Mouse (Mus musculus) cerebellum, adult 2 months (tissue): Measurements from ENCODE around the gene Ccdc137. TPM values are rescaled to one million over a fixed set of nuclear protein-coding genes. Genes with fewer than 3 reads are reported as not detected.
A peak's percentile ranks its signal among the peaks of the same experiment; 100 is the strongest.

ENCODE experiments used
- DNase-seq, 2 experiments: peaks; one replicate each; pipeline ENCODE4 v3.0.0; 2021
- H3K27ac ChIP-seq: fragments of 200-500 bp; 2 replicates; pipeline ENCODE4 v1.5.1; 2012; ENCODE audit warnings: low read length, control low read depth, inconsistent platforms; ENCODE audit not compliant: insufficient read depth
- H3K27me3 ChIP-seq: fragments of 200-500 bp; 2 replicates; pipeline ENCODE4 v1.6.1; 2012; ENCODE audit warnings: inconsistent platforms, mild to moderate bottlenecking, low read length, moderate library complexity; ENCODE audit not compliant: control insufficient read depth, insufficient read depth
- H3K4me1 ChIP-seq: fragments of 200-500 bp; 2 replicates; pipeline ENCODE4 v1.6.1; 2011; ENCODE audit warnings: low read length; ENCODE audit not compliant: control insufficient read depth, insufficient read depth
- H3K4me3 ChIP-seq: fragments of 200-500 bp; replicated peaks from 2 replicates; pipeline ENCODE3; 2011; ENCODE audit warnings: mild to moderate bottlenecking, low read depth, low read length, control low read depth; ENCODE audit not compliant: insufficient read depth
- CTCF ChIP-seq: fragments of 200-500 bp; IDR thresholded peaks from 2 replicates; pipeline ENCODE4 v1.5.1; 2011; ENCODE audit warnings: low read depth, mild to moderate bottlenecking, control low read depth, low read length, moderate library complexity, borderline replicate concordance; ENCODE audit not compliant: insufficient read depth
- POLR2A ChIP-seq: fragments of 200-500 bp; IDR thresholded peaks from 2 replicates; pipeline ENCODE4 v1.6.1; 2011; ENCODE audit warnings: low read length, control low read depth, borderline replicate concordance; ENCODE audit not compliant: insufficient read depth
- WGBS: fragments of 180-500 bp; shearing (Covaris S2); methylation state at CpG from one replicate; pipeline ENCODE4 v1.1.7; 2018; 5-methylcytosine and 5-hydroxymethylcytosine counted together
- polyA plus RNA-seq: library from polyadenylated mRNA; depleted of rRNA; stranded (reverse); fragments of >200 nt; gene quantifications from 2 replicates; pipeline ENCODE4 v1.2.3, GENCODE M21; 2012

The Ccdc137 gene
- polyA plus RNA-seq, 1 experiment = 27.3 TPM

GRCm38 (mm10) chr11:120497436-120497835, 39.5 kb downstream of the Ccdc137 start:
- H3K27ac ChIP-seq = no peak overlapping the region
- H3K4me3 ChIP-seq = no peak overlapping the region
- WGBS = 88% methylated on average over 3 of the region's 3 CpGs
- TF ChIP-seq POLR2A = no peak
- TF ChIP-seq CTCF = no peak
- H3K27me3 ChIP-seq = no peaks in the 10 kb centered on the region
- DNase-seq = no peak
- H3K4me1 ChIP-seq = no peaks in the 10 kb centered on the region; the same call in 1 of the 2 replicates

- no peak for TF ChIP-seq POLR2A
- TF ChIP-seq CTCF = no peak
- Histone ChIP-seq H3K27ac (no peak overlapping the region), H3K4me1 (no peaks in the 10 kb centered on the region), H3K27me3 (no peaks in the 10 kb centered on the region), H3K4me3 (no peak overlapping the region)
- WGBS = 88% methylated on average over 12 of the region's 12 CpGs
- DNase-seq = no peak
Measured at GRCm38 (mm10) chr11:120498226-120498625, 40.3 kb downstream of the Ccdc137 start.

GRCm38 (mm10) chr11:120498891-120499290, 41.0 kb downstream of the Ccdc137 start:
- 84% methylated on average over 5 of the region's 5 CpGs for WGBS
- no peak overlapping the region for H3K4me3 ChIP-seq
- DNase-seq = no peak
- H3K27me3 ChIP-seq = no peaks in the 10 kb centered on the region
- no peak overlapping the region for H3K27ac ChIP-seq
- H3K4me1 ChIP-seq = no peaks in the 10 kb centered on the region
- TF ChIP-seq POLR2A (no peak), CTCF (no peak)

- 82% methylated on average over 6 of the region's 6 CpGs for WGBS
- DNase-seq = no peak
- no peaks in the 10 kb centered on the region for H3K27me3 ChIP-seq
- no peak overlapping the region for H3K27ac ChIP-seq
- H3K4me1 ChIP-seq = no peaks in the 10 kb centered on the region
- H3K4me3 ChIP-seq = no peak overlapping the region
- TF ChIP-seq POLR2A = no peak
- TF ChIP-seq CTCF = no peak
Measured at GRCm38 (mm10) chr11:120499894-120500293, 42.0 kb downstream of the Ccdc137 start.

GRCm38 (mm10) chr11:120500357-120500756, 42.4 kb downstream of the Ccdc137 start:
- TF ChIP-seq CTCF (no peak), POLR2A (no peak)
- no peak for DNase-seq
- Histone ChIP-seq H3K4me3 (no peak overlapping the region), H3K27ac (no peak overlapping the region), H3K4me1 (no peaks in the 10 kb centered on the region), H3K27me3 (no peaks in the 10 kb centered on the region)
- 13% methylated on average over 3 of the region's 3 CpGs for WGBS

GRCm38 (mm10) chr11:120501018-120501417, 43.1 kb downstream of the Ccdc137 start:
- 52% methylated on average over 6 of the region's 6 CpGs for WGBS
- DNase-seq = no peak
- Histone ChIP-seq H3K27me3 (no peaks in the 10 kb centered on the region), H3K27ac (no peak overlapping the region), H3K4me3 (no peak overlapping the region), H3K4me1 (no peaks in the 10 kb centered on the region)
- TF ChIP-seq CTCF = no peak
- no peak for TF ChIP-seq POLR2A

GRCm38 (mm10) chr11:120501701-120502100, 43.8 kb downstream of the Ccdc137 start:
- 83% methylated on average over 4 of the region's 4 CpGs for WGBS
- no peak overlapping the region for H3K4me3 ChIP-seq

GRCm38 (mm10) chr11:120505661-120506060, 47.7 kb downstream of the Ccdc137 start:
- 91% methylated on average over 3 of the region's 3 CpGs for WGBS
- H3K4me1 ChIP-seq = no peaks in the 10 kb centered on the region
- no peak overlapping the region for H3K4me3 ChIP-seq
- no peak for DNase-seq
- H3K27me3 ChIP-seq = no peaks in the 10 kb centered on the region
- H3K27ac ChIP-seq = no peak overlapping the region
- TF ChIP-seq POLR2A (no peak), CTCF (no peak)

More at GRCm38 (mm10) chr11:120501701-120502100, 43.8 kb downstream of the Ccdc137 start:
- H3K27ac ChIP-seq = no peak overlapping the region
- no peaks in the 10 kb centered on the region for H3K27me3 ChIP-seq
- H3K4me1 ChIP-seq = no peaks in the 10 kb centered on the region
- TF ChIP-seq POLR2A = no peak
- no peak for TF ChIP-seq CTCF
- no peak for DNase-seq

GRCm38 (mm10) chr11:120506899-120507298, 49.0 kb downstream of the Ccdc137 start:
- 50% methylated on average over 4 of the region's 4 CpGs for WGBS

More at GRCm38 (mm10) chr11:120506899-120507298, 49.0 kb downstream of the Ccdc137 start:
- Histone ChIP-seq H3K4me3 (no peak overlapping the region), H3K27me3 (no peaks in the 10 kb centered on the region), H3K27ac (no peak overlapping the region), H3K4me1 (no peaks in the 10 kb centered on the region)
- DNase-seq = peak in 1 of 2 experiments; percentile 56
- no peak for TF ChIP-seq POLR2A
- TF ChIP-seq CTCF = peak; percentile 64
